Mouse (Mus musculus) gastrocnemius, postnatal 4 days (tissue): ENCODE results near the gene Clec16a. TPM values are rescaled to one million over a fixed set of nuclear protein-coding genes. Genes with fewer than 3 reads are reported as not detected.
A peak's percentile ranks its signal among the peaks of the same experiment; 100 is the strongest.

Source experiments
- DNase-seq, 2 experiments: peaks; one replicate each; pipeline ENCODE4 v3.0.0; 2021 to 2022; ENCODE audit warnings: low spot score in 2 of 2, mixed read lengths in 2 of 2
- total RNA-seq, 2 experiments: library from RNA; stranded (reverse); gene quantifications; 2 replicates each; pipeline ENCODE4 v1.2.3; 2021

Gene Clec16a
- total RNA-seq, 2 experiments from 2014 or later, result 22.3 to 26.2 TPM

DNA sequence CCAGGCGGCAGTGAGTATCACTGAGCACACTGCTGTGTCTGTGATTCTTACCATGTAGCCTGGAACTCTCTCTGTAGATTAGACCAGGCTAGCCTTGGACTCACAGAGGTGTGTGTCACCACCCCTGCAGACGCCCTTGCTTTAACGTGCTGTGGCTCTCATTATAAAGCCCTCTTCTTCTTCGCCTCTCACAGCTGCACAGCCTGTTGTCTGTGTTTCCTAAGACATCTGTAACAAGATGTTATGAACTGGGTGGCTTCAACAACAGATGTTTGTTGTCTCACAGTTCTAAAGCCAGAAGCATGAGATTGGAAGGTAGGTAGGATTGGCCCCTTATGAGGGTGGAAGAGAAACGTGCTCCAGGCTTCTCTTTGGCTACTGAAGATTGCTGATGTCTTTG lies 170.1 kb downstream of the Clec16a start:
- DNase-seq, result no peak

- DNase-seq, result no peak
These were observed 170.5 kb downstream of the Clec16a start for GRCm38 (mm10) chr16:10715632-10716031.

GRCm38 (mm10) chr16:10716696-10717095 lies 171.6 kb downstream of the Clec16a start:
- DNase-seq, result no peak

DNA sequence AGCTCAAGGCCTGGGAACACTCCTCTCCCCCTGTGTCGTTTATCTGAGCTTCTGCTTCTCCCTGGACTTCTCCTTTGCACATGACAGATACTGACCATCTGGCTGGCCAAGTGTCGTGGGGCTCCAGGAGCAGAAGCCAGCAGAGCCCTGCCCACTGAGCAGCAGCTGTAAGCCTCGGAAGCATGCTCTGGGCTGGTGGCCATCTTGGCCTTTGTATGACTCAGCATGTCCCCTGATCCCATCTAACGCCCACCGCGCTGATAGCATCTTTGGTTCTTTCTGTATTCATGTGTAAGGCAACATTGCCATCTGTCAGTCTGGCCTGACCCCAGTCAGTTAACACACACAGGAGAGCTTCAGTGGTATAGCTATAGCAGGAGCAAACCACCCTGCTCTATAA lies 174.8 kb downstream of the Clec16a start:
- peak in 1 of 2 experiments; percentile 53 for DNase-seq

- no peak for DNase-seq
These were observed 177.9 kb downstream of the Clec16a start for GRCm38 (mm10) chr16:10722882-10723544.

DNA sequence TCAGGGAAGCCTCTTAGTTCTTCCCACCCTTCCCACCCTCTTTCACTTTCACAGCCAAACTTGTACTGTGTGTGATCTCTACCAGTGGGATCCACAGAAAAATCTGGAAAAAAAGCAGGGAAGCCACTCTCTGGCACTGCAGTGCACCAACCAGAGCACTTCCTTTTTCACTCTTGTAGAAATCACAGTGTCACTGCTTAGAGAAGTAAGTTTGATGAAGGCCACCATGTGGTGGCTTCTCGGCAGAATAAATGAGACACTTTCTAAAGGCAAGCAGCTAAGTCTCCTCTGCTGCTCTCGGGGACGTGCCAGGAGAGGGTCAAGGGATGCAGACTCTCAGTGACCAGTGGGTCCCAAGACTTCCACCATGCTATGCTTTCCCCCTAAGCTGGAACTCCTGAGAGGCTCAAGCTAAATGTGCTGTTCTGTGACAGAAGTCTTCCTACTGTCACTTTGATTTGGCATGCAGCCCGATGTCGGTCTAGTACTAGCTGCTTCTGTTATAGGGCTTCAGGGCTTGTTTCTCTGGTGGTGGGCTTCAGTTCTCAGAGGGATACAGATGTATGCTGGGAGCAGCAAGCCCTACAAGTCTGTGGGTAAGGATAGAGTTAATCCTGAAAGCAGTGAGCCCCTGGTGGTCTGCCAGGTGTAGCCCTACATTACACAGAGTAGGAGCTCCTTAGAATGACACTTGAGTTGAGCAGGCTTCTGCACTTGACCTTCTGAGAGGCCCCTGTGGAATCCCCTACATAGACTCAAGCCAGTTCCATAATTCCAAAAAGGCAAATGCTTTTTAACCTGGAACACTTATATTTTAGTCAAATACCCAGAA lies 178.9 kb downstream of the Clec16a start:
- no peak for DNase-seq

- DNase-seq, result no peak
These were observed 180.0 kb downstream of the Clec16a start for GRCm38 (mm10) chr16:10725156-10725555.

GRCm38 (mm10) chr16:10727630-10728029 lies 182.5 kb downstream of the Clec16a start:
- DNase-seq, result no peak

DNA sequence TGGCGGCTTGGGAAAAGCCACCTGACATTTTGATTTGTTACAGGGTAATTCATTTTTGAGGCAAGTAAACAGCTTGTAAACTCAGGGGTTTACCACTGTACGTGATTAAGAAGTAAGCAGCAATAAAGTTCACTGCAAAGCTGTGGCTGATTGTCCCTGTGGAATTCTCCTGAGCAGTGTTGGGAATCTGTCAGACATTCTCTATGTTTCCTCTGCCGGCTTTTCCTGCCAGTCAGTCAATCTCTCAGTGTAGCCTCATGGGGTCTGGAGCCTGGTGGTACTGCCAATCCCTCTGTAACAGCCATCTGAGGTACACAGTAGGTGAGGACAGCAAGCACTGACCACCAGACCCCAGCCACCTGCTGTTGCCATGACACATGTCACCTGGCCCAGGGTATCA lies 183.7 kb downstream of the Clec16a start:
- DNase-seq, result no peak

DNA sequence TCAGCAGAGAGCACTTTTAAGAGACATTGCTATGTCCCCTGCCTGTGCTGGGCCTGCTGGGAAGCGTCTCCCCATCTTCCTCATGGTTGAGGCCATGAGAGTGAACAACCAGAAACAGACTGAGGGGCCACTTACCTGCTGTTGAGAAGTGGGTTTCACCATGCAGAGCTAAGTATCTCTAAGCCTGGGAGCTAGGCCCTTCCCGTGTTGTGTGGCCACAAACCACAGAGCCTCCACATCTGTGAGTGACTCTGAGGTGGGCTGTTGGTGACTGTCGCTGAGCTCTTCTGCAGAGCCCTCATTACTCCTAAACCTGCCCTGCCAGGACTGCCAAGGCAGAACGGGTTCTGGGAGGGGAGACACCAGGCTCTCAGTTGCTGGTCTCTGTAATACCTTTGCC lies 185.8 kb downstream of the Clec16a start:
- no peak for DNase-seq

GRCm38 (mm10) chr16:10731785-10732184 lies 186.6 kb downstream of the Clec16a start:
- DNase-seq, result no peak

DNA sequence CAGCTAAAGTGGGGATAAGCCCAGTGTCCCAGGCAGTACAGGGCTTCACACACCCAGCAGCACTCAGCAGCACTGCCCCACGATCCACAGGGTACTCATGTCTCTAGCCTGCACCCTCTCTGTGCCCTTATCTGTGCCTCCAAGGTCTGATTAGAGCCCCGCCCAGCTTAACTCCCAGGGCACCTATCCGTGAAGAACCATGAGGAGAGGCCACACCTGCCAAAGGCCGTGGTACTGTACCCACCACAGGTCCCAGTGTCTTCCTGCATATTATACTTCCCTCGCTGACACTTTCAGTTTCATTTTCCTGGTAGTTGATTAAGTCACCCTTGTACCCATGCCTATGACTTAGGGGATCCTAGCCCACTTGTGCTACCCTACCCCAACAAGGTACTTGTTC lies 187.3 kb downstream of the Clec16a start:
- DNase-seq, result no peak

DNA sequence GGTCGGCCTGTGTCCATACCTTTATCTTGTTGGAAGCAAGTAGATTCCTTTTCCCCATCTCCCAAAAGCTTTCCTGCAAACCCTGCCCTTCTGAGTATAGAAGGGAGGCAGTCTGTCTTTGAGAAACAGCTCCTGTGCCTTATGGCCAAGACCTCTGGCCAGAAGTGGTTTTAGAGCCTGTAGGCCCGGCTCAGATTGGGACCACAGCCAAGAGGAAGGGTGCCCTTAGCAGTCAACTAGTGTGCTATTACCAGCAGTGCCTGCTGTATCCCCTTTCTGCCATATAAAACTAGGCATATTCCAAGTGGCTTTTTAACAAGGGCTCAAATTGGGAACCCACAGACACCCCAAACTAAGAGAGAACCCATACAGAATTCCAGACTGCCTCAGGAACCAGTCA lies 190.6 kb downstream of the Clec16a start:
- no peak for DNase-seq

DNA sequence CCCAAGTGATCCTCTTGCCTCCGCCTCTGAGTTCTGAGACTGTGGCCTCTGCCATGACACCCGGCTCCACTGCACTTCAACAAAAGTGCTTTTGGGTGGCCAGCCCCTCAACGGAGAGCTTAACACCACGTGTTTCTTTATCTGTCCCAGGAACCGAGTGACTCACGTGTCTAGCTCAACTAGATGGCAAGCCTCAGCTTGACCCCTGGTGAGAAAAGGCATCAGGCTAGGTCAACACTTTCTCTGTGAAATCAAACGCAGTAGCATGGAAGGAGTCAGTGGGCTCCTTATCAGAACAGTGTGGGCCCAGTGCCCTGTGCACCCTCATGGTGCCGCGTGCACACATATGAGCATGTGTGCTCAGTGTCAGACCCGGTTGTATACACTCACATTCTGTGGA lies 191.2 kb downstream of the Clec16a start:
- no peak for DNase-seq

GRCm38 (mm10) chr16:10737571-10737970 lies 192.4 kb downstream of the Clec16a start:
- DNase-seq, result no peak

DNA sequence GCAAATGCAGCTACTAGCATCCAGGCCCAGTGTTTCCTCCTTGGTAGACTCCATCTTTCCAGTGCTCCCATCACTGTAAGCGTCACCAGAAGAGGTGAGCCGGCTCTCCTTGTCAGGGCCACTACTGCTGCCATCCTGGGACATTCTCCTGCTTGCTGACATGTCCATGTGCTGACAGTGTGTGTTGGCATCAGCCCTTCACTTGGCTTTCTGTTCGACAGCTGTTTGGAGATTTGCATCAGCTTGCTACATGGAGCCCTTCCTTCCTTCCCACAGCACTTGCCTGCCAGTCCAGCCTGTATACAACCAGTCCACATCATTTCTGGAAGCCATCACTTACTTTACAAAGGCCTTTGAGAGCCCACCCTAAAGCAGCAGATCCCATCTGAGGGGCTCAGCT lies 193.7 kb downstream of the Clec16a start:
- DNase-seq, result no peak

DNA sequence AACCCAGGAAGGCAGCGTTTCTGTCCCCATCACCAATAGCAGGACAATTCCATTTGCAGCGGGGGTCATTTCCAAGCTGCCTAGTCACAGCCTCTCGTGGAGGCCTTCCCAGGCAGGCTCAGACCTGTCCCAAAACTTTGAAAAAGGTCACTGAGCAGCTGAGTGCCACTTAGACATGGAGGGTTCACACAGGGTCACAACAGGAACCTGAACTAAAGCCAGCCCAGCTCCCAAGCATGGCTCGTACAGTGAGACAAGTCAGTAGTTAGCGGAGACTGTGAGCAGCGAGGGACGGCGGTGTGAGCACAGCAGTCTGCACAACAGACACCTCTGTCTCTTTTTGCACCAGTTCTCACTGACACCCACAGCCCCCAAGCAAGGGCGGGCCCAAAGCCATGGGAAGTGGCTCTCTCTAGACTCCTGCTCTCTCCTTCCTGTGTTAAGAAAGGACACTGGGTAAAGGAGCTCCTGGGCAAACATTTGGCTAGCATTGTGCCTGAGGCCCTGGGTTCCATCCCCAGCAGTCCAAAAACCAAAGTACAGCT lies 194.8 kb downstream of the Clec16a start:
- DNase-seq, result no peak

- DNase-seq, result no peak
These were observed 195.9 kb downstream of the Clec16a start for GRCm38 (mm10) chr16:10741082-10741481.

- DNase-seq, result no peak
These were observed 204.1 kb downstream of the Clec16a start for GRCm38 (mm10) chr16:10749226-10749625.

DNA sequence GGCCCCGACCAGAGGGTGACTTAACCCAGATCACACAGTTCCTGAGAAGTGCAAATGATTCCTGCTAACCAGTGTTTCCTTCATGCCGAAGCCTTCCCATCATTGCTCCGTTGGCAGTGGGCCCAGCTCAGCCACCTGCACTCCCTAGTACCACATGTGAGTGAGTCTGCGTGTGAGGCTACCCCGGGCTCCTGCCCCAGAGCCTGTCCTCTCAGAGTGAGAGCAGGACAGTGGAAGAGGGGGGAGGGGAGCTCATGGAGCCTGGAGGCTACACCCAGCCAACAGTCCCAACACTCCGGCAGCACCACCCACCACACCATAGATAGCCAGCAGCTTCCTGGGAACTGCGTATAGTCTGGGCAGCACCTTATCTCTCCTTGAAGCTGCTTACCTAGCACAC lies 204.7 kb downstream of the Clec16a start:
- no peak for DNase-seq

DNA sequence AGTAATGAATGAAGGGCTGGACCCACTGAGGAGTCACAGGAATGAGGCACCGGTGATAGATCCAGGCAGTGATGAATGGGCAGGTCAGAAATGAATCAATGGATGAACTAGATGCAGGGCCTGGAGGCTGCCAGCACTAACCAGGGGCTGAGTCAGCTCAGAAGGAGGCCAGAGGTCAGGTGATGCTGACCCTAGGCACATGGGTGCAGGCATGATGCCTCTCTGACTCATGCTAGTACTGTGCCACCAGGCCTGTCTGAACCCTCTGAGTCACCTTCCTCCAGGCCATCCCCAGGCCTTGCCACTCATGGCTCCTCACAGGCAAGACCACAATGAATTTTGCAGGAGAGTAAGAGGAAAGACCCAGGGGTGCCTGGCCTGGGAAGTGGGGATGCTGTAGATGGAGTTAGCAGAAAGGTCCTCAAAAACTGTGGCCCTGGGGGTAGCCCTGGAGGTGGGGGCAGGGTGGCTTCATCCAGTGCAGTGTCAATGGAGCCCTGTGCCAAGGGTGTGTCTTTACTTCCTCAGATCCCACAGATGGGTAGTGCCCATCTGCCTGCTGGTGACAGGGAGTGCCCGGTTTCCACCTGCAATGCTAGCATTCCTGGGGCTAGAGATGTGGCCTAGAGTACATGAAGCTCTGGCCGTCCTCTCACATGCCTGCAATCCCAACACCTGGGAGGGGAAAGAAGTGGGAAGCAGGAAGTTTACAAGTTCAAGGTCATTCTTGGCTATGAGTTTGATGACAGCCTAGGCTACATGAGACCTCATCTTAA lies 209.6 kb downstream of the Clec16a start:
- no peak for DNase-seq

GRCm38 (mm10) chr16:10756168-10756567 lies 211.0 kb downstream of the Clec16a start:
- DNase-seq, result no peak
